Mouse (Mus musculus): ENCODE results near the gene Mmp1b.
"Not testable (repeated sequence)": the region's sequence is repeated elsewhere in the genome, so short reads cannot be mapped to it uniquely, and the experiment has no call there.

Mmp1b gene

DNA sequence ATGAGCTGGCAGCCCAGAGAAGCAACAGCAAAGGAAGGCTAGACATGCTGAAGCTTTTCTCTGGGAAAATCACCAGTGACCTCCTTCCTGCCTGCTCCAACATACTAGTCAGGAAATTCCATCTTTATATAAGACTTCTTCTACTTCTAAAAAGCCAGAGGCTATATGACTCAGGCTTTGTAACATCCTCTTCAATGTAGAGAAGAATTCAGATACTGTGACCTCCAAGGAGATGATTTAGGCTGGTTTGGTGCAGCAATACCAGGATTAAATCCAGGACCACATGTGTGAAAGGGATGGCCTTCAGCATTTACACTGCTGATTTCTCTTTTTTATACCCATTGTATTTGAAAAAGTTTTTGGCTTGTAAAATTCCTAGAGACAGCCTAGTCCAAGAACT lies at the start of gene Mmp1b:
TSS of gene Mmp1b (minus strand) at position 101 of the 400 bp plus-strand sequence.
- no peak for DNase-seq (ENCODE audit: low read depth)

DNA sequence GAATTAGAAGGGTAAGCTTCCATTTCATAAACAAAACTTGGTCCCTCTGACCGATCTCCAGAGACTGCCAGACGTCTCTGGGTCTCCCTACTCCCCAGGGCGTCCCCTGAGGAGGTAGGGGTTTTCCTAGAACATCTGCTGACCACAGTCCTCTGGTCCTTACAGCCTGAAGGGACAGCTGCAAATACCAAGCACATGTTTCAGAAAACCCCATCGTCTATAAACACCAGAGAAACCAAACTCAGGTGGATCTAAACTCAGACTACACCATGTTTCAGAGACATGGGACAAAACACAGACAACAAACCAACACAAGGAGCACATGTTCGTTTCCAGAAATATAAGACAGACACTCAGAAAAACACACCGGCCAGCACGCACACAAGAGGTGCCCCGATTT lies 8.7 kb upstream of the Mmp1b start:
- not testable (repeated sequence) for DNase-seq (ENCODE audit: low read depth)

DNA sequence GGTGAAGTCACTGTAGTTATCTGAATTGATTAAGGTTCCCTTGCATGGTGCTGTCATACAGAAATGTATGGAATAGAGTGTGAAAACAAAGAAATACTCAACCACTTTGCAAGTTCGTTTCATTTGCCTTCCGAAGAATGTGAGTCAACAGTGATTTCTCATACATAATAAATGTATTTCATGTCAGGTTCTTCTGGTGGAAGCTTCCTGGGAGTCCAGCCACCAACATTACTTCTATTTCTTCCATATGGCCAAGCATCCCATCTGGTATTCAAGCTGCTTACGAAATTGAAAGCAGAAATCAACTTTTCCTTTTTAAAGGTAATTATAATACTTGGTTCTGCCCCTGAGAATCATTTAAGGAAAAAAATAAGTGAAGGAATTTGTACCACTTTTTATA lies 33.3 kb downstream of the Mmp1b start:
- DNase-seq (ENCODE audit: low read depth): no peak

- no peak for DNase-seq (ENCODE audit: low read depth)
These were observed 42.3 kb downstream of the Mmp1b start for GRCm38 (mm10) chr9:7345513-7345912.

DNA sequence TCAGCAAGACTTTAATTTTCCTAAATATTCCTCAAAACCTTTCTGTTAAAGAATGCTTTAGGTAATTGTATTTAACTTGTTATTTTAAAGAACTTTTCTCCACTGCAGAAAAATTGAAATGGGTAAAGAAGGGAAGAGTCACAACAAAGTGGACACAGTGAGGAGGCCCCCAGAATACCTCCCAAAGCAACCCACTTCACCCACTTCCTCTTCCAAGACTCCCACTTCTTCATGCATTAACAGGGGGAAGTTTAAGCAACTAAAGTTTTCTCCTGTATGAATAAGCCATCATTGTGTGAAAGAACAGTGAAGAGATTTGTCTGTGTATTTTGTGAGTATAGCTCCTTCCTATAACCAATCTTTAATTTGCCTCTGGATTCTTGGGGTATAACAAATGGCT lies 43.7 kb downstream of the Mmp1b start, which contains the start of gene Mmp12:
TSS of gene Mmp12 (plus strand) at position 275 of the 400 bp plus-strand sequence.
- DNase-seq (ENCODE audit: low read depth): no peak

DNA sequence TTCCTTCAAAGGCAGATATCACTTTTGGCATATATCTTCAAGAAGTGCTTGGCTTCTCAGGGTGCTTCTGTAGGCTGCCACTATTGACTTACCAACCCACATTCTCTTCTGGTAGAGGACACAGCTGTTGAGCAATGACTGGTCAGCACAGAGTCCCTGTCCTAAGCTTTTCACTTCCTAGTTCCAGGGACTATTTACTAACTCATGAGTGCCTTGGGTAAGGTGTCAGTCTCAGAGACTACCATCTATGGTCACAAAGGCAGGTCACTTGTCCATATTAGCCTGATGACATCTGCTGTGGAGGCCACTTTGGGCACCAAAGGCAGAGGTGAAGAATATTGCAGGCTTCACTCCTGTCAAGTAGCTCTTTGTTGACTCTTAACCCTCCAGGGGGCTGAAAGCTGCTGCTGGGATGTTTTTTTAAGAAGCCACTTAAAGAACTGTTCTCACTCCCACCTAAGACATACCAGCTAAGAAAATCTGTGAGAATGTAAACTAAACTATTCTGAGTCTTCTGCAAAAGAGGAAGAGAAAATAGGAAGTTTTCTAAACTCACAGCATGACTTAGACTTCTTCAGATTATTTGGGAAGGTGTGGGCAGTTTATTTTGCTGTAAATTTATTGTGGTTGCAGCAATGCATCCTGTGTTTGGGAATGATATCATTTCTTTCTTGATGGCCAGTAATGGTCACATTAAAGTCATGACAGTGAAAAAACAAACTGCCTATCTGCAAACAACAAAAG lies 50.9 kb downstream of the Mmp1b start:
- DNase-seq (ENCODE audit: low read depth): no peak

DNA sequence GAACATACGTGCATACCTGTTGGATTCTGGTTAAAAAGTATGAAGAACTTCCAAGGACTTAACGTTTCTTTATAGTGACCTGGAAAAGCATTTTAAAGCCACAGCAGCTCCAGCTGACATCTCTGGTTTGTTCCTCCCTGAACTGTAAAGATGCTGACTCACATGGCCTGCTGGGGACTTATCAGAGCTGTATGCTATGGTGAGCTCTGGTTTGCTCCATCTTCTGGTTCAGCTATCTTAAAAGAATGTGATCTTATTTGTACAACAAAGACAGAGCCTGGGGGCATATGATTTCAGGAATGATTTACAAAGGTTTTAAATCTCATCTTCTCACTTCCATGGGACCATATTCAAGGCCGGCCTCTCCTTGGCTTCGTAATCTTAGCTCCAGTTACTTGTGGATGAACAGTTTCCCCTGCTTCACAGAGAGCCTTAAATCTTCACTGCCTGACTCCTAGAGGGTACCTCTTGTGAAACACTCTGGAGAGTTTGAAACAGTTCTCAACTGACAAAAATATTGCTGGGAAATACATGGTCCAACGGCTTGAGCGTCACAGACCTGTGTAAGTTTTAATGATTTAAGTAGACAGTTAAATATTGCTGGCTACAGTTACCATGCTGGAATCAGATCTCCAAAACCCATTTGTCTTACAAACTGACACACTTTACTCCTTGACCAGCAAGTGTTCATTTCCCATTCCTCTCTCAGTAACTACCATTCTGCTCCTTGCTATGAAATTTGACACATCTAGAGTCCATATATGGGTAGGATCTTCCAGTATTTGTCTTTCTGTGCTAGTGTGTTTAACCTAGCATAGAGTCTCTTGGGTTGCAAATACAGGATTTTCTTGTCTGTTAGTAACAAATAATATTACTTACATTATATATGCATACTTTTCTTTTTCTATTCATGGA lies 51.8 kb downstream of the Mmp1b start:
- no peak for DNase-seq (ENCODE audit: low read depth)

DNA sequence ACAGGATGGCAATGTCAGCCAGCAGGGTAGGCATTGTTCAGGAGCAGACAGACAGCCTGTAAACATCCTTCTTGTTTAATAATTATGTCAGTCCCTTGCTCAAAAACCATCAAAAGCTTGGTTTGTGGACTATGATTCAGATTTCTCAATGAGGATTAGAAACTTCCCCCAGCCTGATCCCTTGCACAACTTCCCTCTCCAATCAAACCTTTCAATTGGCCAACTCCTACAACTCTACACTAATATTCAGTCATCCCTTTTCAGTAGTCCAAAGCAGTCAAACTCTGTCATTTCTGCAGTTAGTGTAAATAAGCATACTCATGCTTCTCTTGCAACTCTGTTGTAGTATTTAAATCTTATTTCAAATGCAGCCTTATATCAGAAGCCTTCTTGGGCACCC lies 56.0 kb downstream of the Mmp1b start:
- DNase-seq (ENCODE audit: low read depth): no peak

Measured in NIH3T3 (cell line).